Mouse (Mus musculus): Measurements from ENCODE around the gene Prrc2c. TPM values are rescaled to one million over a fixed set of nuclear protein-coding genes. Genes with fewer than 3 reads are reported as not detected.

Prrc2c gene
- polyA plus RNA-seq, 1 experiment from 2014 or later = 151 TPM

GRCm38 (mm10) chr1:162665486-162666174, 74.7 kb downstream of the Prrc2c start:
- Histone ChIP-seq H3K27ac (replicated peaks) (peak overlapping the region; percentile 39; the same call in 1 of the 2 replicates), H3K36me3 (0 out of 2 replicates have a peak, but pooled peaks cover 4% of the 10 kb centered on the region), H3K9me3 (replicated peaks) (no peaks in the 10 kb centered on the region), H3K9ac (peak overlapping the region; percentile 31), H3K27me3 (no peaks in the 10 kb centered on the region), H3K4me2 (replicated peaks) (peak overlapping the region; percentile 61), H3K4me1 (peaks cover 6% of the 10 kb centered on the region; the same call in 1 of the 2 replicates), H3K4me3 (replicated peaks) (peak overlapping the region; percentile 39)
- peak; percentile 78 for ATAC-seq (ENCODE audit: insufficient number of reproducible peaks, low FRiP score, low TSS enrichment, low read depth)
- 3% methylated on average over 11 of the region's 11 CpGs for WGBS

DNA sequence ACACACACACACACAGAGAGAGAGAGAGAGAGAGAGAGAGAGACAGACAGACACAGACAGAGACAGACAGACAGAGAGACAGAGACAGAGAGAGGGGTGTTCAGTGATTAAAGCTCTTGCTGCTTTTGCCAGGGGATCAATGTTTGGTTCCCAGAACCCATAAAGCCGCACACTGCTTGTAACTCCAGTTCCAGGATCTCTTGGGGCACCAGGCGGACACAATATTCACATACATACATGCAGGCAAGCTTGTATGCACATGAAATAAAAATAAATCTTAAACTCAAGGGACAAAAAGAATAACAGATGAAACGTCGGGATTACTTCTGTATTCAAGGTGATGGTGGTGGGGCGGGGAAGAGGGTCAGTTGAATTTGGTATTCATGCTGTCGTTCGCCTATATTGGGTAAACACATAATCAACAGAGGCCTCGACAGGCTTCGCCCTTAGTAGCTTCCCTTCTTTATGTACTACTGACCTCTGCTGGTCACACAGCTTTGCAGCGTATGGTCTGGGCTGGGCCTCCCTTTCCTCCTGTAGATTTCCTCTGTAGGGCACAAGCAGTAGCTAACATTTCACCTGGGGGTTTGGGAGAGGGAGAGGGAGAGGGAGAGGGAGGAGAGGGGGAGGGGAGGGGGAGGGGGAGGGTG, 75.4 kb downstream of the Prrc2c start:
- no peak overlapping the region for H3K27ac ChIP-seq (replicated peaks)
- no peaks in the 10 kb centered on the region for H3K9me3 ChIP-seq (replicated peaks)
- H3K9ac ChIP-seq = no peak overlapping the region
- peak overlapping the region; percentile 61; the same call in 1 of the 2 replicates for H3K4me2 ChIP-seq (replicated peaks)
- H3K4me3 ChIP-seq (replicated peaks) = no peak overlapping the region
- no peaks in the 10 kb centered on the region for H3K36me3 ChIP-seq
- no peaks in the 10 kb centered on the region for H3K27me3 ChIP-seq
- ATAC-seq (ENCODE audit: insufficient number of reproducible peaks, low FRiP score, low TSS enrichment, low read depth) = peak; percentile 94
- peaks cover 6% of the 10 kb centered on the region; the same call in 1 of the 2 replicates for H3K4me1 ChIP-seq
- WGBS = 11% methylated on average over 10 of the region's 10 CpGs

GRCm38 (mm10) chr1:162660276-162660860, 80.0 kb downstream of the Prrc2c start:
- Histone ChIP-seq H3K27ac (replicated peaks) (no peak overlapping the region), H3K4me2 (replicated peaks) (no peak overlapping the region), H3K27me3 (no peaks in the 10 kb centered on the region), H3K36me3 (no peaks in the 10 kb centered on the region), H3K4me1 (0 out of 2 replicates have a peak, but pooled peaks cover under 1% of the 10 kb centered on the region), H3K4me3 (replicated peaks) (no peak overlapping the region), H3K9me3 (replicated peaks) (no peaks in the 10 kb centered on the region), H3K9ac (no peak overlapping the region)
- WGBS = 74% methylated on average over 11 of the region's 11 CpGs
- ATAC-seq (ENCODE audit: insufficient number of reproducible peaks, low FRiP score, low TSS enrichment, low read depth) = no peak

GRCm38 (mm10) chr1:162658119-162658518, 82.2 kb downstream of the Prrc2c start, which contains the start of gene Myocos:
TSS of gene Myocos (minus strand) at chr1:162658219.
- H3K9ac ChIP-seq = no peak within 1 kb of the TSS
- H3K4me1 ChIP-seq = no peaks in the 10 kb centered on the region
- WGBS = 90% methylated on average over 7 of the region's 7 CpGs
- H3K9me3 ChIP-seq (replicated peaks) = no peaks in the 10 kb centered on the region
- no peak for ATAC-seq (ENCODE audit: insufficient number of reproducible peaks, low FRiP score, low TSS enrichment, low read depth)
- no peaks in the 10 kb centered on the region for H3K27me3 ChIP-seq
- no peak within 1 kb of the TSS for H3K27ac ChIP-seq (replicated peaks)
- H3K4me2 ChIP-seq (replicated peaks) = no peak within 1 kb of the TSS
- no peak within 1 kb of the TSS for H3K4me3 ChIP-seq (replicated peaks)
- no peaks in the 10 kb centered on the region for H3K36me3 ChIP-seq

GRCm38 (mm10) chr1:162648416-162648815, 91.9 kb downstream of the Prrc2c start:
- no peak overlapping the region for H3K9ac ChIP-seq
- 90% methylated on average over 14 of the region's 14 CpGs for WGBS
- H3K27ac ChIP-seq (replicated peaks) = no peak overlapping the region
- no peaks in the 10 kb centered on the region for H3K27me3 ChIP-seq
- no peaks in the 10 kb centered on the region for H3K9me3 ChIP-seq (replicated peaks)
- H3K4me2 ChIP-seq (replicated peaks) = no peak overlapping the region
- no peak overlapping the region for H3K4me3 ChIP-seq (replicated peaks)
- H3K4me1 ChIP-seq = no peaks in the 10 kb centered on the region
- H3K36me3 ChIP-seq = no peaks in the 10 kb centered on the region
- ATAC-seq (ENCODE audit: insufficient number of reproducible peaks, low FRiP score, low TSS enrichment, low read depth) = no peak

DNA sequence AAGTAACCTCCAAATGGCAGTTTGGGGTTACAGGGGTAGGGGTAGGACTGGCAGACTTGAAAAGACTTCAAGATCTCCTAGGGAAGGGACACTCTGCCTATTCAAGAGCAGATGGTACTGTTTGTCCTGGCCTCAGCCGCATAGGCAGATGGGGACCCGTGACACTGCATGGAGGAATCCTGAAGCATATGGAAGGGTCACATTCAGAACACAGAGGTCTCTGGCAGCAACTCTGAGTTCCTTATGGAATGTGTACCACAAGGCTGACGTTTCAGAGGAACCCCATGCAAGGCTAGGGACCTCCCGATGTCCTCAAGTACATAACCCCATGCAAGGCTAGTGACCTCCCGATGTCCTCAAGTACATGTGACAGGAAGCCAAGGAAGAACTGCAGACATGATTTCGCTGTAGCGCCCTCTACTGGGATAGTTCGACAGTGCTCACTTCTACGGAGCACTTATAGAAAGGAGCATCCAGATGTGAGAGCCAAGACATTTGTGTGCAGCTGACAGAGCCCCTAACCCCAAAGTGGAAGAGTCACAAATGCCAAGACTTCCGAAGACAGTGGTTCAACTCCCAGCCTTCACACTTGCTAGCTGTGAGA, 94.2 kb downstream of the Prrc2c start:
- no peaks in the 10 kb centered on the region for H3K9me3 ChIP-seq (replicated peaks)
- H3K9ac ChIP-seq = no peak overlapping the region
- H3K4me2 ChIP-seq (replicated peaks) = no peak overlapping the region
- H3K36me3 ChIP-seq = no peaks in the 10 kb centered on the region
- H3K4me3 ChIP-seq (replicated peaks) = no peak overlapping the region
- no peak for ATAC-seq (ENCODE audit: insufficient number of reproducible peaks, low FRiP score, low TSS enrichment, low read depth)
- WGBS = 78% methylated on average over 10 of the region's 10 CpGs
- no peak overlapping the region for H3K27ac ChIP-seq (replicated peaks)
- H3K4me1 ChIP-seq = no peaks in the 10 kb centered on the region
- no peaks in the 10 kb centered on the region for H3K27me3 ChIP-seq

DNA sequence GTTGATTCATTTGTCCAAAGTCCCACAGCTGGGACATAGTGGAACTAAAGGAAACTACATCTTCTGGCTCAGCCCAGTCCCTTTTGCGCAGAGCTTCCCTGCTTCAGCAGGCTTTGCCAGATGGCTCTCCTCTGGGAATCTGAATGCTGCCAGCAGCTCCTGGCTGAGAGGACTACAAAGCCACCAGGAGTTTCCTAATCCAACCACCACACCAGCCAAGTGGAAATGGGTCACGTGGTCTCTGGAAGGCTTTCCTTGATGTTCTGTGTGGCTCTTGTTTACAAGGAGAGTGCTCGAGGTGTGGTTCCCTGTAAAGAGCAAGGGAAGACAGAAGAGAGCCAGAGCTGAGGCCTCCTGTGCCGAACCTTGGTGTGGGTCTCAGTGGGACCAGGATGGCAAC, 96.6 kb downstream of the Prrc2c start:
- no peak overlapping the region for H3K27ac ChIP-seq (replicated peaks)
- H3K36me3 ChIP-seq = no peaks in the 10 kb centered on the region
- no peaks in the 10 kb centered on the region for H3K9me3 ChIP-seq (replicated peaks)
- H3K4me3 ChIP-seq (replicated peaks) = no peak overlapping the region
- ATAC-seq (ENCODE audit: insufficient number of reproducible peaks, low FRiP score, low TSS enrichment, low read depth) = no peak
- 34% methylated on average over 4 of the region's 4 CpGs for WGBS
- no peak overlapping the region for H3K9ac ChIP-seq
- H3K4me1 ChIP-seq = no peaks in the 10 kb centered on the region
- H3K4me2 ChIP-seq (replicated peaks) = no peak overlapping the region
- H3K27me3 ChIP-seq = no peaks in the 10 kb centered on the region

DNA sequence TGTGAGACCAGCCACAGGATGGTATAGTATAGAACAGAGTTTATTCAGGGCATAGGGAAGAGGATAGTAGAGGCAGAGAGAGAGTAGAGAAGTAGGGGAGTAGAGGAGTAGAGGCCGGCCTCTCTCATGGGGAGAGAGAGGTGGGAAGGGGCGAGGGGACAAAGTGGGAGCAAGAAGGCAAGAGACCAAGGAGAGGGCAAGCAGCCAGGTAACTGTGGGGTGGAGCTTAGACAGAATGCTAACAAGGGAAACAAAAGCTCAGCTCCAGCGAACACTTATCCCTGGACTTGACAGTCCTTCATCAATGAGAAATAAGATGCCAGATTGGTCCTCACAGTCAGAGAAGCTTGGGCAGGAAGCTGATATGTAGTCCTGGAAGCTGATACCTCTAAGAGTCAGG, 97.8 kb downstream of the Prrc2c start:
- no peaks in the 10 kb centered on the region for H3K36me3 ChIP-seq
- H3K27me3 ChIP-seq = no peaks in the 10 kb centered on the region
- no peak overlapping the region for H3K9ac ChIP-seq
- 75% methylated on average over 3 of the region's 3 CpGs for WGBS
- H3K4me2 ChIP-seq (replicated peaks) = no peak overlapping the region
- no peak overlapping the region for H3K27ac ChIP-seq (replicated peaks)
- ATAC-seq (ENCODE audit: insufficient number of reproducible peaks, low FRiP score, low TSS enrichment, low read depth) = peak; percentile 19; the same call in 1 of the 2 replicates
- H3K4me3 ChIP-seq (replicated peaks) = no peak overlapping the region
- H3K9me3 ChIP-seq (replicated peaks) = no peaks in the 10 kb centered on the region
- no peaks in the 10 kb centered on the region for H3K4me1 ChIP-seq

DNA sequence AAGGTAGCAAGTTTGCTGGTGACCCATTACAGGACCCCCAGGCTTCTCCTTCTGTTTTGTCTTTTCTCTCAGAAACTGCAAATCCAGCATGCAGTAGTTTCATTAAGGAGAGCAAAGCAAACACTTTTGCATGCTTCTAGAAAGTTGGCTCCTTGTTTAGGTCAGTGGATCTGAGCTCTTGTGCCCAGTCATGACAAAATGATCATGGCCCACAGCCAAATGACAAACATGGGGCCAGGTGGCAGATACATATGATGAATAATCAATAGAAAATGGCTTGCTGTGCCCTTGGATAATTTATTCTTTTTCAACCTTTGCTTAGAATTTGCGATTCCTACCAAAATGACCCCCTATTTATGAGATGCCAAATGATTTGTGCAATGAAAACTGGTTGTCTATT, 100.5 kb downstream of the Prrc2c start:
- 92% methylated on average over 1 of the region's 1 CpGs for WGBS
- H3K4me2 ChIP-seq (replicated peaks) = no peak overlapping the region
- no peak for ATAC-seq (ENCODE audit: insufficient number of reproducible peaks, low FRiP score, low TSS enrichment, low read depth)

DNA sequence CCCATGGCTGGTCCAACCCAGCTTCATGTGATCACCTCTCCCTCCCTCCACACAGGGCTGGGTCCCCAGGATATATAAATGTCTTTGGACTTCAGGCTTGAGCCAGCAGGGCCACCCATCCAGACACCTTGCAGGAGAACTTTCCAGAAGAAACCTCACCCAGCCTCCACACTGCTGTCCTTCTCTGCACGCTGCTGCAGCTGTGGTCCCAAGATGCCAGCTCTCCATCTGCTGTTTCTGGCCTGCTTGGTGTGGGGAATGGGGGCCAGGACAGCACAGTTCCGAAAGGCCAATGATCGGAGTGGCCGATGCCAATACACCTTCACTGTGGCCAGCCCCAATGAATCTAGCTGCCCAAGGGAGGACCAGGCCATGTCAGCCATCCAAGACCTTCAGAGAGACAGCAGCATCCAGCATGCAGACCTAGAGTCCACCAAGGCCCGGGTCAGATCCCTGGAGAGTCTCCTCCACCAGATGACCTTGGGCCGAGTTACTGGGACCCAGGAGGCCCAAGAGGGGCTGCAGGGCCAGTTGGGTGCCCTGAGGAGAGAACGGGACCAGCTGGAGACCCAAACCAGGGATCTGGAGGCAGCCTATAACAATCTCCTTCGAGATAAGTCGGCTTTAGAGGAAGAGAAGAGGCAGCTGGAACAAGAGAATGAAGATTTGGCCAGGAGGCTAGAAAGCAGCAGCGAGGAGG, 101.2 kb downstream of the Prrc2c start, which contains the start of gene Myoc:
TSS of gene Myoc (plus strand) at position 105 of the 700 bp plus-strand sequence.
- Histone ChIP-seq H3K27ac (replicated peaks) (no peak within 1 kb of the TSS), H3K4me3 (replicated peaks) (no peak within 1 kb of the TSS), H3K27me3 (no peaks in the 10 kb centered on the region), H3K9ac (no peak within 1 kb of the TSS), H3K36me3 (no peaks in the 10 kb centered on the region), H3K4me1 (no peaks in the 10 kb centered on the region), H3K4me2 (replicated peaks) (no peak within 1 kb of the TSS), H3K9me3 (replicated peaks) (no peaks in the 10 kb centered on the region)
- ATAC-seq (ENCODE audit: insufficient number of reproducible peaks, low FRiP score, low TSS enrichment, low read depth) = no peak
- WGBS = 86% methylated on average over 10 of the region's 10 CpGs

More for the DNA sequence above, 100.5 kb downstream of the Prrc2c start:
- Histone ChIP-seq H3K9me3 (replicated peaks) (no peaks in the 10 kb centered on the region), H3K4me1 (no peaks in the 10 kb centered on the region), H3K4me3 (replicated peaks) (no peak overlapping the region), H3K27me3 (no peaks in the 10 kb centered on the region), H3K36me3 (no peaks in the 10 kb centered on the region), H3K9ac (no peak overlapping the region), H3K27ac (replicated peaks) (no peak overlapping the region)
